Mouse (Mus musculus) left cerebral cortex, adult 2 months (tissue): ENCODE measurements at regions not wholly inside any gene's neighbourhood (a gene's known extent, or its start where the extent isn't known, plus 50 kb on each side); places are given as distances from the start of the nearest gene placed in this dataset.

Source experiments
- DNase-seq, 2 experiments: peaks; one replicate each; pipeline ENCODE4 v3.0.0; 2021 to 2022; ENCODE audit warnings: low spot score in 2 of 2, mixed read lengths in 1 of 2; ENCODE audit errors: extremely low spot score in 1 of 2
- H3K27ac ChIP-seq: fragments of 200-600 bp; 2 replicates; pipeline ENCODE4 v1.8.1; 2022
- H3K4me3 ChIP-seq: fragments of 200-600 bp; 2 replicates; pipeline ENCODE4 v1.8.1; 2022
- CTCF ChIP-seq: fragments of 200-600 bp; IDR thresholded peaks from 2 replicates; pipeline ENCODE4 v1.8.1; 2022; ENCODE audit warnings: antibody characterized with exemption, mild to moderate bottlenecking, moderate library complexity
- intact Hi-C: fragments of 180-260 bp; cut with DNase I; formaldehyde crosslinking; loops from one replicate; pipeline ENCODE4 v1.15.1; 2025

- DNase-seq = no peak
- TF ChIP-seq CTCF = no peak
- intact Hi-C loops = no loop called here
- Histone ChIP-seq H3K27ac (no peak overlapping the region), H3K4me3 (no peak overlapping the region)
Observed at GRCm38 (mm10) chrX:161487691-161488090, 200.4 kb downstream of the Gm15262 start.

- intact Hi-C loops = no loop called here
- TF ChIP-seq CTCF = no peak
- Histone ChIP-seq H3K4me3 (no peak overlapping the region), H3K27ac (no peak overlapping the region)
- no peak for DNase-seq
Observed at GRCm38 (mm10) chrX:161511341-161511740, 205.5 kb upstream of the Rai2 start.

GRCm38 (mm10) chrX:161523432-161524256 is 193.2 kb upstream of the Rai2 start:
- Histone ChIP-seq H3K27ac (no peak overlapping the region), H3K4me3 (no peak overlapping the region)
- intact Hi-C loops = no loop called here
- no peak for DNase-seq
- TF ChIP-seq CTCF = no peak

GRCm38 (mm10) chrX:161524257-161524646 is 192.6 kb upstream of the Rai2 start:
- DNase-seq = no peak
- no peak for TF ChIP-seq CTCF
- intact Hi-C loops = no loop called here
- Histone ChIP-seq H3K27ac (no peak overlapping the region), H3K4me3 (no peak overlapping the region)

GRCm38 (mm10) chrX:161537290-161537689 is 179.6 kb upstream of the Rai2 start:
- TF ChIP-seq CTCF = no peak
- DNase-seq = no peak
- intact Hi-C loops = no loop called here
- no peak overlapping the region for H3K4me3 ChIP-seq
- no peak overlapping the region for H3K27ac ChIP-seq

- no peak for TF ChIP-seq CTCF
- no peak for DNase-seq
- intact Hi-C loops = no loop called here
- H3K27ac ChIP-seq = no peak overlapping the region
- H3K4me3 ChIP-seq = no peak overlapping the region
Observed at GRCm38 (mm10) chrX:161556896-161557295, 160.0 kb upstream of the Rai2 start.

- no peak for TF ChIP-seq CTCF
- intact Hi-C loops = no loop called here
- DNase-seq = no peak
- no peak overlapping the region for H3K27ac ChIP-seq
- H3K4me3 ChIP-seq = no peak overlapping the region
Observed at GRCm38 (mm10) chrX:161558511-161558910, 158.4 kb upstream of the Rai2 start.

- no peak for DNase-seq
- Histone ChIP-seq H3K27ac (no peak overlapping the region), H3K4me3 (no peak overlapping the region)
- TF ChIP-seq CTCF = no peak
- intact Hi-C loops = no loop called here
Observed at GRCm38 (mm10) chrX:161566435-161566834, 150.4 kb upstream of the Rai2 start.

GRCm38 (mm10) chrX:161582019-161582659 is 134.7 kb upstream of the Rai2 start:
- intact Hi-C loops = no loop called here
- no peak overlapping the region for H3K4me3 ChIP-seq
- DNase-seq = peak; percentile 5 to 16
- TF ChIP-seq CTCF = no peak
- no peak overlapping the region for H3K27ac ChIP-seq

GRCm38 (mm10) chrX:161583872-161584271 is 133.0 kb upstream of the Rai2 start:
- intact Hi-C loops = no loop called here

GRCm38 (mm10) chrX:161633869-161634268 is 83.0 kb upstream of the Rai2 start:
- no peak overlapping the region for H3K27ac ChIP-seq
- TF ChIP-seq CTCF = no peak
- DNase-seq = no peak
- intact Hi-C loops = loop anchor here (5.0 to 10.0 kb wide), 2 partner anchors 83 to 219 kb away; partner anchors contain the start of gene Rai2
- H3K4me3 ChIP-seq = no peak overlapping the region

More at GRCm38 (mm10) chrX:161583872-161584271, 133.0 kb upstream of the Rai2 start:
- H3K27ac ChIP-seq = no peak overlapping the region
- no peak overlapping the region for H3K4me3 ChIP-seq
- DNase-seq = no peak
- TF ChIP-seq CTCF = no peak

GRCm38 (mm10) chrX:161634342-161634741 is 82.5 kb upstream of the Rai2 start:
- Histone ChIP-seq H3K4me3 (no peak overlapping the region), H3K27ac (no peak overlapping the region)
- TF ChIP-seq CTCF = no peak
- DNase-seq = no peak
- intact Hi-C loops = loop anchor here (5.0 to 10.0 kb wide), 2 partner anchors 83 to 220 kb away; partner anchors contain the start of gene Rai2
